Comparison of ENCODE assay signal across 8 mouse cellular contexts in the genomic region with DNA sequence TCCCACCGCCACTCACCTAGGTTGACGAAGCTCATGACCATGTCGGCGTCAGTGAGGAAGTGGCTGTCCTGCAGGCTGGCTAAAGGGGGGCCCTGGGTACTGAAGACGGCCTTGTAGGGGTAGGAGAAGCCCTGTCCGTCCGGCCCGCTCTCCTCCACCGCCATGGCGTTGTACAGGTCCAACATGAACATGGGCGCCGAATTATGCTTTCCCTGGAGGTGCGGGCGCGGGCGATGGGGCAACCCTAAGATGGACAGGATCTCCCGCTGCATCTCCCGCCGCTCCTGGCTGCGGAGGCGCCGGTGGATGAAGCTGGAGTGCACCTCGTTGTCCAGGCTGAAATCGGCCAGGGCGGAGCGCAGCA. TPM values are rescaled to one million over a fixed set of nuclear protein-coding genes. Genes with fewer than 3 reads are reported as not detected.
DNase-seq lines count a peak whose midpoint lies in the region; ATAC-seq and TF ChIP-seq lines count a peak whose summit lies in the region.

No protein-coding gene starts in this region.

- peaks cover 8% of the 10 kb centered on the region for H3K27me3 ChIP-seq in liver, adult 2 months (ENCODE audit: control insufficient read depth, insufficient read depth, low read length)
- H3K27me3 ChIP-seq in forebrain, embryonic 10.5 days (ENCODE audit: poor library complexity, severe bottlenecking) = peaks cover 99% of the 10 kb centered on the region
- H3K27me3 ChIP-seq in intestine, embryonic 16.5 days (replicated peaks; ENCODE audit: control insufficient read depth, insufficient read depth, low read length) = peaks cover 4% of the 10 kb centered on the region; the same call in 1 of the 2 replicates
- peaks cover 88% of the 10 kb centered on the region for H3K27me3 ChIP-seq in neural tube, embryonic 12.5 days (replicated peaks)

- under 1% methylated on average over 26 of the region's 26 CpGs for WGBS in liver, adult 2 months
- WGBS in forebrain, embryonic 10.5 days = under 1% methylated on average over 26 of the region's 26 CpGs
- under 1% methylated on average over 26 of the region's 26 CpGs for WGBS in intestine, embryonic 16.5 days
- under 1% methylated on average over 26 of the region's 26 CpGs for WGBS in neural tube, embryonic 12.5 days

- H3K27ac ChIP-seq in liver, adult 2 months (replicated peaks; ENCODE audit: insufficient read depth, low read depth, low read length) = no peak overlapping the region
- peak overlapping the region; percentile 90 for H3K27ac ChIP-seq in forebrain, embryonic 10.5 days
- H3K27ac ChIP-seq in intestine, embryonic 16.5 days (ENCODE audit: low read length) = peak overlapping the region; percentile 92
- no peak overlapping the region for H3K27ac ChIP-seq in neural tube, embryonic 12.5 days

- H3K4me3 ChIP-seq in liver, adult 2 months (ENCODE audit: insufficient read depth, low read depth, low read length) = peak overlapping the region; percentile 63; the same call in 1 of the 2 replicates
- peak overlapping the region; percentile 71 for H3K4me3 ChIP-seq in forebrain, embryonic 10.5 days
- H3K4me3 ChIP-seq in intestine, embryonic 16.5 days (ENCODE audit: low read length) = peak overlapping the region; percentile 69
- peak overlapping the region; percentile 49 for H3K4me3 ChIP-seq in neural tube, embryonic 12.5 days

- no peaks in the 10 kb centered on the region for H3K79me2 ChIP-seq in liver, adult 2 months (ENCODE audit: control insufficient read depth, insufficient read depth, low read length)

- H3K36me3 ChIP-seq in liver, adult 2 months (ENCODE audit: control insufficient read depth, insufficient read depth, low read length) = no peaks in the 10 kb centered on the region
- H3K36me3 ChIP-seq in forebrain, embryonic 10.5 days (replicated peaks) = no peaks in the 10 kb centered on the region
- no peaks in the 10 kb centered on the region for H3K36me3 ChIP-seq in intestine, embryonic 16.5 days (ENCODE audit: control insufficient read depth, insufficient read depth, low read length)
- H3K36me3 ChIP-seq in neural tube, embryonic 12.5 days = no peaks in the 10 kb centered on the region

- H3K9ac ChIP-seq in liver, adult 2 months (ENCODE audit: low read depth, low read length) = peak overlapping the region; percentile 39
- peak overlapping the region; percentile 80 for H3K9ac ChIP-seq in intestine, embryonic 16.5 days (ENCODE audit: low read depth, low read length)
- peak overlapping the region; percentile 58 for H3K9ac ChIP-seq in neural tube, embryonic 12.5 days

- no peaks in the 10 kb centered on the region for H3K9me3 ChIP-seq in forebrain, embryonic 10.5 days
- H3K9me3 ChIP-seq in intestine, embryonic 16.5 days (ENCODE audit: control insufficient read depth, low read length) = no peaks in the 10 kb centered on the region
- no peaks in the 10 kb centered on the region for H3K9me3 ChIP-seq in neural tube, embryonic 12.5 days

- no peak for TF ChIP-seq CTCF in liver, adult 2 months (IDR thresholded peaks at IDR 0.05; ENCODE audit: low read depth, low read length)

- no peak for TF ChIP-seq POLR2A in liver, adult 2 months (IDR thresholded peaks at IDR 0.05; ENCODE audit: extremely low read depth, insufficient read depth, low read length)

- peak; percentile 12 for ATAC-seq in intestine, embryonic 16.5 days
- ATAC-seq in neural tube, embryonic 12.5 days (ENCODE audit: low FRiP score, low read depth) = no peak

- H3K4me1 ChIP-seq in liver, adult 2 months (ENCODE audit: control insufficient read depth, insufficient read depth, low read length) = 0 out of 2 replicates have a peak, but pooled peaks cover 3% of the 10 kb centered on the region
- H3K4me1 ChIP-seq in forebrain, embryonic 10.5 days = peaks cover 76% of the 10 kb centered on the region
- peaks cover 31% of the 10 kb centered on the region for H3K4me1 ChIP-seq in intestine, embryonic 16.5 days (ENCODE audit: control insufficient read depth, insufficient read depth, low read length)
- H3K4me1 ChIP-seq in neural tube, embryonic 12.5 days = peaks cover 64% of the 10 kb centered on the region

- H3K4me2 ChIP-seq in intestine, embryonic 16.5 days (ENCODE audit: low read depth, low read length) = peak overlapping the region; percentile 98
- H3K4me2 ChIP-seq in neural tube, embryonic 12.5 days (replicated peaks) = peak overlapping the region; percentile 93

- no peak for DNase-seq in liver, adult 2 months (ENCODE audit: extremely low read depth, low read depth, low spot score)
- DNase-seq in liver = no peak
- DNase-seq in forebrain, embryonic 10.5 days (ENCODE audit: extremely low spot score, low spot score) = peak; percentile 63
- no peak for DNase-seq in cerebellum, adult 18-20 months
- no peak for DNase-seq in frontal cortex, postnatal 14 days (ENCODE audit: low spot score in 2 of 2)
- no peak for DNase-seq in urinary bladder, postnatal 36 days (ENCODE audit: low spot score in 2 of 2)

RNA-seq across cellular contexts. Expression of gene Bmp7, which starts 0.5 kb away (rescaled TPM):
- total RNA-seq in liver, adult 2 months (2014; rRNA removed) = 0.55 and 0.74 TPM in 2 replicates
- polyA plus RNA-seq in liver, adult 2 months (2012; rRNA removed) = 1.7 and 2.4 TPM in 2 replicates
- polyA plus RNA-seq in forebrain, embryonic 10.5 days (2016; fragmentation: Nextera tagmentation; extraction: Ambion mirVana) = 21.2 and 21.4 TPM in 2 replicates
- 19.6 and 24.9 TPM in 2 replicates for polyA plus RNA-seq in intestine, embryonic 16.5 days (2015; fragmentation: Nextera tagmentation; extraction: Ambion mirVana)
- 14.8 and 16.3 TPM in 2 replicates for polyA plus RNA-seq in neural tube, embryonic 12.5 days (2016; fragmentation: Nextera tagmentation; extraction: Ambion mirVana)

RNA-seq across cellular contexts. Expression of gene Spo11, which starts 37.9 kb away (rescaled TPM):
- total RNA-seq in liver, adult 2 months (2014; rRNA removed) = under 0.01 and 0.07 TPM in 2 replicates
- polyA plus RNA-seq in liver, adult 2 months (2012; rRNA removed) = not detected in 2 replicates
- polyA plus RNA-seq in forebrain, embryonic 10.5 days (2016; fragmentation: Nextera tagmentation; extraction: Ambion mirVana) = 0.42 and 0.73 TPM in 2 replicates
- 0.04 and 0.11 TPM in 2 replicates for polyA plus RNA-seq in intestine, embryonic 16.5 days (2015; fragmentation: Nextera tagmentation; extraction: Ambion mirVana)
- 0.22 and 0.27 TPM in 2 replicates for polyA plus RNA-seq in neural tube, embryonic 12.5 days (2016; fragmentation: Nextera tagmentation; extraction: Ambion mirVana)

Comparison
In these comparisons a context has a peak if more than half of its experiments do, and no peak if none do; other contexts are left out.
1. H3K27ac ChIP-seq: peak in forebrain, embryonic 10.5 days (single experiment) and intestine, embryonic 16.5 days (single experiment); none in liver, adult 2 months (single experiment) and neural tube, embryonic 12.5 days (single experiment).
2. Peak in every context shown above with its lines, with median percentiles within 50 percentile points of each other: H3K4me3 ChIP-seq and H3K9ac ChIP-seq.